Mouse (Mus musculus): ENCODE measurements around the gene Erp27. TPM values are rescaled to one million over a fixed set of nuclear protein-coding genes. Genes with fewer than 3 reads are reported as not detected.
"Not testable (repeated sequence)": the region's sequence is repeated elsewhere in the genome, so short reads cannot be mapped to it uniquely, and the experiment has no call there.

Erp27 gene
- 0.65 and 1.0 TPM in 2 replicates for polyA plus RNA-seq (2015; fragmentation: Nextera tagmentation; extraction: Ambion mirVana)

DNA sequence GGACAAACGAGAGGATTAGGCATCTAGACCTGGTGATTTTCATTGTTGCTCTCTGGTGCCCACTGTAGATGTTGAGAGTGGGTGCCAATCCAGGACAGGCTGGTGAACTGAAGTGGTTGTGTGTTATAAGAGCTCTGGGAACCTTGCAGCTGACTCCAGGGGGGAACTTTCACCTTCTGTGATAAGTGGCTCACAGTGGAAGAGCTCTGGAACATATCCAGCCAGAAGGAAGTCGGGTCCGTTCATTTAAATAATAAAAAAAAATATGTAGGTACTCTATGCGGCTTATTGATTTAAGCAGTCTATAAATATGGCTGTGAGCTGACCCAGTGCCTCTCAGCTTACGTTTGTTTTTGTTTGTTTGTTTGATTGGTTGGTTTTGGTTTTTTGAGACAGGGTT, at the start of gene Erp27:
TSS of gene Erp27 (minus strand) at position 101 of the 400 bp plus-strand sequence.
- no peak for DNase-seq (ENCODE audit: low spot score)
- 0 out of 2 replicates have a peak, but pooled peaks cover 2% of the 10 kb centered on the region for H3K4me1 ChIP-seq (replicated peaks; ENCODE audit: control insufficient read depth, insufficient read depth)
- H3K4me3 ChIP-seq (ENCODE audit: low read depth, low read length): no peak within 1 kb of the TSS
- TF ChIP-seq EP300 (optimal IDR thresholded peaks at IDR 0.05) (no peak), CTCF (IDR thresholded peaks at IDR 0.05; ENCODE audit: low read depth) (no peak)
- H3K27me3 ChIP-seq (ENCODE audit: control insufficient read depth, insufficient read depth, low read length): no peaks in the 10 kb centered on the region
- no peaks in the 10 kb centered on the region for H3K36me3 ChIP-seq (ENCODE audit: control insufficient read depth, insufficient read depth, low read length)
- ATAC-seq (ENCODE audit: low FRiP score, low TSS enrichment): no peak
- WGBS: 51% methylated on average over 5 of the region's 5 CpGs
- no peak within 1 kb of the TSS for H3K9ac ChIP-seq (ENCODE audit: low read length)
- no peaks in the 10 kb centered on the region for H3K9me3 ChIP-seq (ENCODE audit: control insufficient read depth, low read length)
- no peak within 1 kb of the TSS for H3K4me2 ChIP-seq (replicated peaks; ENCODE audit: low read depth)
- no peak within 1 kb of the TSS for H3K27ac ChIP-seq (replicated peaks)

DNA sequence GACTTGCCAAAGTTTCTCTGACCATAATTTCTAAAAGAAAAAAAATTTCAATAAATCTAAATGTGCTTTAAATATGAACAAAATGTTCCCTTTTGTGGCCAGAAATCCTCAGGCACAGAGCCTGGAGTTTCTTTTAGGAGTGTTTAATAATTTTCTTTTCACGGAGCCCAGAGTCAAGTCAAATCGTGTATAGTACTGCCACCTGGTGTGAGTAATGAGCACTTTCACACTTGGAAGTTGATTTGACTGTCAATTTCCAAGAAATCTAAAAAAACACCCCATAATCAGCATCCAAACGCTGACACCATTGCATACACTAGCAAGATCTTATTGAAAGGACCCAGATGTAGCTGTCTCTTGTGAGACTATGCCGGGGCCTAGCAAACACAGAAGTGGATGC, 46.9 kb upstream of the Erp27 start:
- H3K4me2 ChIP-seq (replicated peaks; ENCODE audit: low read depth); H3K9me3 ChIP-seq (ENCODE audit: control insufficient read depth, low read length); H3K4me1 ChIP-seq (replicated peaks; ENCODE audit: control insufficient read depth, insufficient read depth); DNase-seq (ENCODE audit: low spot score); H3K36me3 ChIP-seq (ENCODE audit: control insufficient read depth, insufficient read depth, low read length); H3K9ac ChIP-seq (ENCODE audit: low read length); H3K27me3 ChIP-seq (ENCODE audit: control insufficient read depth, insufficient read depth, low read length); H3K4me3 ChIP-seq (ENCODE audit: low read depth, low read length); H3K27ac ChIP-seq (replicated peaks): not testable (repeated sequence)
- peak; percentile 83; the same call in 1 of the 2 replicates for ATAC-seq (ENCODE audit: low FRiP score, low TSS enrichment)
- peak; percentile 76 for TF ChIP-seq CTCF (IDR thresholded peaks at IDR 0.05; ENCODE audit: low read depth)
- TF ChIP-seq EP300 (optimal IDR thresholded peaks at IDR 0.05): peak; percentile 56
- 17% methylated on average over 4 of the region's 4 CpGs for WGBS

DNA sequence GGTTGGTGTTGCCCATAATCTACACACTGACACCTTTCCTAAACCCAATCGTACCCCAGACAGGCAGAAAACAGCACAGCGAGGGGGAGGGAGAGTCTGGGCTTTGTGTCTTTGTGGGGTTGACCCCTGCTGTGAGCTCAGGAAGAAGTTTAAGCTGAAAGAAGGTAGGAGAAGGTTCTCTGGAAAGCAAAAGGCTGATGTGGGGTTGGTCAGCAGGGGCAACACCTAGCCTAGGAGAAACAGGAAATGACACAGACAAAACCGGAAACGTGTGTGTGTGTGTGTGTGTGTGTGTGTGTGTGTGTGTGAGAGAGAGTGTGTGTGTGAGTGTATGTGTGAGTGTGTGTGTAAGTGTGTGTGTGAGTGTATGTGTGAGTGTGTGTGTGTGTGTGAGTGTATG, 45.5 kb upstream of the Erp27 start:
- Histone ChIP-seq H3K4me1 (replicated peaks; ENCODE audit: control insufficient read depth, insufficient read depth) (no peaks in the 10 kb centered on the region), H3K9me3 (ENCODE audit: control insufficient read depth, low read length) (no peaks in the 10 kb centered on the region), H3K4me3 (ENCODE audit: low read depth, low read length) (no peak overlapping the region), H3K36me3 (ENCODE audit: control insufficient read depth, insufficient read depth, low read length) (no peaks in the 10 kb centered on the region), H3K27me3 (ENCODE audit: control insufficient read depth, insufficient read depth, low read length) (no peaks in the 10 kb centered on the region), H3K27ac (replicated peaks) (no peak overlapping the region), H3K9ac (ENCODE audit: low read length) (no peak overlapping the region), H3K4me2 (replicated peaks; ENCODE audit: low read depth) (no peak overlapping the region)
- DNase-seq (ENCODE audit: low spot score) (no peak), ATAC-seq (ENCODE audit: low FRiP score, low TSS enrichment) (no peak)
- TF ChIP-seq CTCF (IDR thresholded peaks at IDR 0.05; ENCODE audit: low read depth): no peak
- no peak for TF ChIP-seq EP300 (optimal IDR thresholded peaks at IDR 0.05)
- 69% methylated on average over 4 of the region's 4 CpGs for WGBS

DNA sequence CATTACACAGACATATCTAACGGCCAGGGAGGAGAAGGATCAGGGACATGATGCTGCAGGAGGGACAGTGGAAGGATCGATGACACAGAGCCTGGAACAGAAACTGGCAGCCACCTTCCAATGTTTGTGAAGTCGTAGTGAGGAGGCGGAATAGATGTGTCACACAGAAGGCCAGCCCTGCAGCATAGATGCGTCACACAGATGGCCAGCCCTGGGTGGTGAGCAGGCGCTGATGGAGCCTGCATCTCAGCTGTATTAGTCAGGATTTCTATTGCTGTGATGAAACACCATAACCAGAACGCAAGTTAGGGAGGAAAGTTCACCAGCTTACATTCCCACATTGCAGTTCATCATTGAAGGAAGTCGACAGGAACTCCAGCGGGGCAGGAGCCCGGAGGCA, 43.9 kb upstream of the Erp27 start:
- Histone ChIP-seq H3K27me3 (ENCODE audit: control insufficient read depth, insufficient read depth, low read length) (no peaks in the 10 kb centered on the region), H3K4me3 (ENCODE audit: low read depth, low read length) (no peak overlapping the region), H3K36me3 (ENCODE audit: control insufficient read depth, insufficient read depth, low read length) (no peaks in the 10 kb centered on the region), H3K9me3 (ENCODE audit: control insufficient read depth, low read length) (no peaks in the 10 kb centered on the region), H3K4me1 (replicated peaks; ENCODE audit: control insufficient read depth, insufficient read depth) (no peaks in the 10 kb centered on the region), H3K27ac (replicated peaks) (no peak overlapping the region), H3K9ac (ENCODE audit: low read length) (no peak overlapping the region), H3K4me2 (replicated peaks; ENCODE audit: low read depth) (no peak overlapping the region)
- whole genome bisulfite sequencing: 63% methylated on average over 10 of the region's 10 CpGs
- ATAC-seq (ENCODE audit: low FRiP score, low TSS enrichment) (peak; percentile 63; the same call in 1 of the 2 replicates), DNase-seq (ENCODE audit: low spot score) (no peak)
- no peak for TF ChIP-seq EP300 (optimal IDR thresholded peaks at IDR 0.05)
- no peak for TF ChIP-seq CTCF (IDR thresholded peaks at IDR 0.05; ENCODE audit: low read depth)

DNA sequence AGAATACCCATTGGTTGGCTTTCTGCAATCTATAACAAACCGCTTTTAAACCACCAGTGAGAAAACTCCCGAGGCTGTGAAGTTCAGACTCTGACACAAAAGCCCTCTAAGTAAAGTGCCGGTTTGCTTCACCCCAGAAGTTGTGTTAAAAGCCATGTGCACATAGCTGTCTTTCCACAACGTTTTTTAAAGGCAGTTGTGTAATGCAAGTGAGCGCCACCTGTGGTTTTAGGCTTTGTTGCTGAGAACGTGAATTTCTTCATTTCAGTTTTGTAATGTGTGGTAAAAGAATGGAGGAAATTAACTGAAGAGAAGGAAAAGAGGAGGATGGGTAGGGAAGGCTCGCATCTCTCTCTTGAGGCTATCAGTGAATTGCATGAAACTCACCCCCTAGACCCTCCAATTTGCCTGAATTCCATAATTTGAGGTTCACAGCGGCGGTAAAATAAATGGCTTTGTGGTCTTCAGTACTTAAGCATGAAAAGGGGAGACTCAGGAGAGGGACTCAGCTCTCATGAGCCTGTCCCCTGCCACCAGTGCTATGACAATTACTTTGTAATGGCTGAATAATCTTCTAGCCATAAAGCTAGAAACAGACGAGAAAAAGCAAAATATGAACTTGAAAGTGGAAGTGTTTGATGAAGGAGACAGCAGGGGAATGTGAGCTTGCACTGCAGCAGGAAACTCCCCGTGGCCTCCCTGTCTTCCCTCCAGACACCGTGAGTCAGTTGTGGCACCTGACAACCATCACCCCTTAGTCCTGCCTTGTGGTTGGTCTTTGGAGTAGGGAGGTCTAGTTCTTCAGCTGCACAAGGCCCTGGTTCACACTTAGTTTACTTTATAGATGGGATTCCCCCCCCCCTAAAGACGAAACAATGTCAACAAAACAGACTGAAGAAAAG, 42.9 kb upstream of the Erp27 start:
- Histone ChIP-seq H3K27me3 (ENCODE audit: control insufficient read depth, insufficient read depth, low read length) (no peaks in the 10 kb centered on the region), H3K4me1 (replicated peaks; ENCODE audit: control insufficient read depth, insufficient read depth) (no peaks in the 10 kb centered on the region), H3K36me3 (ENCODE audit: control insufficient read depth, insufficient read depth, low read length) (no peaks in the 10 kb centered on the region), H3K9me3 (ENCODE audit: control insufficient read depth, low read length) (no peaks in the 10 kb centered on the region), H3K27ac (replicated peaks) (no peak overlapping the region), H3K4me3 (ENCODE audit: low read depth, low read length) (no peak overlapping the region), H3K9ac (ENCODE audit: low read length) (no peak overlapping the region), H3K4me2 (replicated peaks; ENCODE audit: low read depth) (no peak overlapping the region)
- DNase-seq (ENCODE audit: low spot score): no peak
- 58% methylated on average over 13 of the region's 13 CpGs for WGBS
- TF ChIP-seq CTCF (IDR thresholded peaks at IDR 0.05; ENCODE audit: low read depth) (peak; percentile 32), EP300 (optimal IDR thresholded peaks at IDR 0.05) (no peak)
- ATAC-seq (ENCODE audit: low FRiP score, low TSS enrichment): no peak

DNA sequence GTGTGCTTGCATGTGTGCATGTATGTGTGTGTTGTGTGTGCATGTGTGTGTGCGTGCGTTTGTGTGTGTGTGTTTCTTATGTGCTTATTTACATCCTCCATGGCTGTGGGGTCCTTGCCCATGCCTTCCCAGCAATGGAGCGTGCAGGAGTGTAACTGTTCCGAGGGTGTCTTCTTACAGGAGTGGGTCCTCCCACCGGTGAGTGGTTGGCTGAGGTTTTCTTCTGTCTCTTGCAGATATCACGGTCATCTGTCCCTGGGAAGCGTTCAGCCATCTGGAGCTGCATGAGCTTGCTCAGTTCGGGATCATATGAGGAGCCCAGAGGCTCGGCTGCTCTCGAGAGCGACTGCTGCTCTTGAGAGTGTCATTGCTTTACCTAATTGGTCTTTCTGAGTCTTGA, 41.0 kb upstream of the Erp27 start:
- H3K36me3 ChIP-seq (ENCODE audit: control insufficient read depth, insufficient read depth, low read length): no peaks in the 10 kb centered on the region
- H3K27ac ChIP-seq (replicated peaks): no peak overlapping the region
- no peaks in the 10 kb centered on the region for H3K27me3 ChIP-seq (ENCODE audit: control insufficient read depth, insufficient read depth, low read length)
- no peak overlapping the region for H3K9ac ChIP-seq (ENCODE audit: low read length)
- H3K4me1 ChIP-seq (replicated peaks; ENCODE audit: control insufficient read depth, insufficient read depth): no peaks in the 10 kb centered on the region
- no peak overlapping the region for H3K4me3 ChIP-seq (ENCODE audit: low read depth, low read length)
- DNase-seq (ENCODE audit: low spot score) (no peak), ATAC-seq (ENCODE audit: low FRiP score, low TSS enrichment) (no peak)
- TF ChIP-seq CTCF (IDR thresholded peaks at IDR 0.05; ENCODE audit: low read depth): no peak
- H3K4me2 ChIP-seq (replicated peaks; ENCODE audit: low read depth): no peak overlapping the region
- WGBS: 76% methylated on average over 11 of the region's 11 CpGs
- H3K9me3 ChIP-seq (ENCODE audit: control insufficient read depth, low read length): no peaks in the 10 kb centered on the region

All from stomach, postnatal 0 days (tissue).